Mouse (Mus musculus) left cerebral cortex, postnatal 14 days (tissue): ENCODE measurements at regions not wholly inside any gene's neighbourhood (a gene's known extent, or its start where the extent isn't known, plus 50 kb on each side); places are given as distances from the start of the nearest gene placed in this dataset.
"Not testable (repeated sequence)": the region's sequence is repeated elsewhere in the genome, so short reads cannot be mapped to it uniquely, and the experiment has no call there.

Experiments used
- DNase-seq, 2 experiments: peaks; one replicate each; pipeline ENCODE4 v3.0.0; 2021 to 2022; ENCODE audit warnings: low spot score in 2 of 2, mixed read lengths in 1 of 2
- intact Hi-C: fragments of 180-260 bp; cut with DNase I; formaldehyde crosslinking; loops from one replicate; pipeline ENCODE4 v1.15.1; 2025

DNA sequence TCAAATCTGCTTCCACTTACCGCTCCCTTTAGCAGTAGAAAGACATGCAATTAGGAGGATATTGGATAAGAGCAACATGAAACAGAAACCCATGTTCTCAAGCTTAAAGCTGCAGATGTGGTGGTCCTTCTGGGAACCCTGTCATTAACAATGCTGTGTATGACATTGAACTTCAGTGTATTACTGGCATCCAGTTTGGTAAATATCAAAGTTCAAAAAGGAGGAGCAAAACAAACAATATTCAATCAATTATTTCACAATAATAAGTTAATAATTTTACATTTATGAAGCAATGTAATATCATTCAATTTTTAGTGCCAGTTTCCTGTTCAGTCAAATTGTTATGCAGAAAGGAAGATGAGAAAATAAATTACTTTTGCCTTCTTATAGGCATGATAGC, 160.3 kb upstream of the Cfhr2 start:
- intact Hi-C loops: no loop called here
- DNase-seq: no peak

DNA sequence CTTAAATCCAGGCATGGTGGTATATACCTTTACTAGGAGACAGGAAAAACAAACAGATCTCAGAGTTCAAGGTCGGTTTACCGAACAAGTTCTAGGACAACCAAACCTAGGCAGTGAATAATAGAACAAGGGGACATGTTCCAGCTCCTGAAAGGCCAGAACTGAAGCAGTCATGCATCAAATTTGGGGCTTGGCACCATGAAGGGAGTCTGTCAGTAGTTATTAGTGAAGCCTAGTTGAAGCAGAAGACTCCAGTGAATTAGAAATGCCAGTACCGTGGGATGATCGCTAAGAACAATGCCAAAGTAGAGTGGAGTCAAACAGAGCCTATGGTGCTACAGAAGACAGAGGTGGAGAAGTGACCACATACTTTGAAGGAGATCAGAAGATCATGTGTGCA, 127.5 kb upstream of the Cfhr2 start:
- intact Hi-C loops: no loop called here
- DNase-seq: no peak

DNA sequence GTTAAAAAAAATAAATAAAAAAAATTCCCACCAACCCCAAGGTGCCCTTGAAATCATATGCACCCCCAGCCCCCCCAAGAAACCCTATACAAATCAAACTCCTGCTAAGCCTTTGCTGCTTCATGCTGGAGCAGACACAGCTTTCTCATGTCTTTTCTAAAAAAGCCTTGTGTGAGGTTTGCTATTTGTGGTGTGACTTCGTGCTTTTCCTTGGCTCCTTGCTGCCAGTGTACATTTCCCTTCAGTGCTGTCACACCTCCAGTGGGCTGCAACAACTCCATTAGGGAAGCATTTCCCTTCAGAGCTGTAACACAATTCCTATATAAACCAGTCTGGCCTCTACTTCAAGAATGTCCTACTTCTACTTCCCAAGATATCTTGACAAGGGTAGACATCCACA, 93.3 kb upstream of the Cfhr2 start:
- intact Hi-C loops: no loop called here
- peak; percentile 2 to 23 for DNase-seq

DNA sequence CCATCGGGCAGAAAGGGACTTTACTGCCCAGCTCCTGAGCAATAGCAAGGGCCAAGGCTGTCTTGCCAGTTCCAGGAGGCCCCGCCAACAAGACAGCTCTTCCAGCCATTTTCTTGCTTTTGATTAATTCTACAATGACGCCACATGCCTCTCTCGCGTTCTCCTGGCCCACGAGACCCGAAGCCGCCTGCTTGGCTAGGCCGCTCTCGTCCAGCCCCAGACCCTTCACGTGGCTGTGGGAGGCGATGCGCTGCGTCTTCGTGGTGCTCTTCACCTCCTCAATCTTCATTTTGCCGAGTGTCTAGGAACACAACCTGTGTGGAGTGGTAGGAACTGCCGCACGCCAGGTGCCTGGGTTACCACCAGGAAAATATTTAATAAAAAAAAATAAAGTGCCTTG, 70.8 kb upstream of the Cfhr2 start:
- intact Hi-C loops, DNase-seq: not testable (repeated sequence)
